ENCODE assay signal across 24 mouse cellular contexts in genomic region chr17:62676832-62677231, GRCm38 (mm10).
DNase-seq lines count a peak whose midpoint lies in the region; ATAC-seq and TF ChIP-seq lines count a peak whose summit lies in the region.
"Had no signal": no experiment of that assay in that cellular context is flagged by ENCODE, and none has a peak within 500 bp of the region (broad histone marks: within the 10 kb centered on the region; RNA-seq: fewer than 3 reads in every experiment).

No protein-coding gene starts in this region.

- peak; percentile 9 for TF ChIP-seq EP300 in stomach, postnatal 0 days (optimal IDR thresholded peaks at IDR 0.05)

- no peak overlapping the region for H3K4me3 ChIP-seq in heart, embryonic 10.5 days
- no peak overlapping the region for H3K4me3 ChIP-seq in midbrain, embryonic 11.5 days (ENCODE audit: low read depth, low read length)
- no peak overlapping the region for H3K4me3 ChIP-seq in midbrain, embryonic 13.5 days (replicated peaks)
- no peak overlapping the region for H3K4me3 ChIP-seq in stomach, postnatal 0 days (ENCODE audit: low read depth, low read length)
- H3K4me3 ChIP-seq: forebrain, embryonic 13.5 days; gastrocnemius, adult 2 months; hindbrain, embryonic 12.5 days had no signal

- no peak for TF ChIP-seq CTCF in stomach, postnatal 0 days (IDR thresholded peaks at IDR 0.05; ENCODE audit: low read depth)

- DNase-seq in heart, embryonic 10.5 days (ENCODE audit: low spot score): no peak
- no peak for DNase-seq in heart, postnatal 10 days
- DNase-seq in midbrain, embryonic 11.5 days (ENCODE audit: low spot score, missing footprints): peak; percentile 86
- DNase-seq in fat pad, adult 2 months (ENCODE audit: extremely low read depth, low read depth, low spot score): peak; percentile 88
- no peak for DNase-seq in stomach, postnatal 0 days (ENCODE audit: low spot score)
- DNase-seq in spleen, postnatal 14 days (ENCODE audit: low spot score in 2 of 2): no peak
- DNase-seq: adrenal gland, postnatal 14 days; cerebellum, adult 11-12 months; cerebellum, adult 9-10 months; cerebellum, postnatal 25 days; forebrain, postnatal 0 days; gastrocnemius, adult 2 months; gastrocnemius, postnatal 25 days; heart, adult 18-20 months; heart, postnatal 14 days had no signal

- H3K9ac ChIP-seq in midbrain, embryonic 11.5 days (ENCODE audit: low read length): no peak overlapping the region
- H3K9ac ChIP-seq in midbrain, embryonic 13.5 days (replicated peaks): no peak overlapping the region
- no peak overlapping the region for H3K9ac ChIP-seq in stomach, postnatal 0 days (ENCODE audit: low read length)
- H3K9ac ChIP-seq: forebrain, embryonic 13.5 days; forebrain, postnatal 0 days; hindbrain, embryonic 12.5 days had no signal

- H3K4me1 ChIP-seq in heart, embryonic 10.5 days: peaks cover 37% of the 10 kb centered on the region
- peaks cover 15% of the 10 kb centered on the region for H3K4me1 ChIP-seq in midbrain, embryonic 11.5 days (ENCODE audit: control insufficient read depth, insufficient read depth, low read length)
- H3K4me1 ChIP-seq in midbrain, embryonic 13.5 days (replicated peaks): peaks cover 19% of the 10 kb centered on the region; the same call in 1 of the 2 replicates
- no peaks in the 10 kb centered on the region for H3K4me1 ChIP-seq in stomach, postnatal 0 days (replicated peaks; ENCODE audit: control insufficient read depth, insufficient read depth)
- H3K4me1 ChIP-seq: forebrain, embryonic 13.5 days had no signal

- no peaks in the 10 kb centered on the region for H3K36me3 ChIP-seq in heart, embryonic 10.5 days
- no peaks in the 10 kb centered on the region for H3K36me3 ChIP-seq in midbrain, embryonic 11.5 days (ENCODE audit: control insufficient read depth, insufficient read depth, low read length)
- H3K36me3 ChIP-seq in midbrain, embryonic 13.5 days: no peaks in the 10 kb centered on the region
- H3K36me3 ChIP-seq in stomach, postnatal 0 days (ENCODE audit: control insufficient read depth, insufficient read depth, low read length): no peaks in the 10 kb centered on the region
- H3K36me3 ChIP-seq: hindbrain, embryonic 12.5 days had no signal

- ATAC-seq in midbrain, embryonic 11.5 days (ENCODE audit: low FRiP score): no peak
- ATAC-seq in midbrain, embryonic 13.5 days: no peak
- peak; percentile 54; the same call in 1 of the 2 replicates for ATAC-seq in stomach, postnatal 0 days (ENCODE audit: low FRiP score, low TSS enrichment)
- ATAC-seq: activated CD4-positive, CD25-positive, alpha-beta regulatory T cell, adult 4 months; forebrain, embryonic 13.5 days; forebrain, postnatal 0 days; hindbrain, embryonic 16.5 days; inflammation-experienced regulatory T-cells, adult 6 months; intestine, postnatal 0 days had no signal

- no peaks in the 10 kb centered on the region for H3K9me3 ChIP-seq in heart, embryonic 10.5 days
- H3K9me3 ChIP-seq in midbrain, embryonic 11.5 days (ENCODE audit: control insufficient read depth, low read length): no peaks in the 10 kb centered on the region
- no peaks in the 10 kb centered on the region for H3K9me3 ChIP-seq in midbrain, embryonic 13.5 days
- H3K9me3 ChIP-seq in stomach, postnatal 0 days (ENCODE audit: control insufficient read depth, low read length): no peaks in the 10 kb centered on the region
- H3K9me3 ChIP-seq: forebrain, embryonic 13.5 days; hindbrain, embryonic 12.5 days had no signal

- 56% methylated on average over 6 of the region's 6 CpGs for WGBS in heart, embryonic 10.5 days
- WGBS in midbrain, embryonic 11.5 days: 75% methylated on average over 6 of the region's 6 CpGs
- 78% methylated on average over 6 of the region's 6 CpGs for WGBS in midbrain, embryonic 13.5 days
- WGBS in stomach, postnatal 0 days: 44% methylated on average over 6 of the region's 6 CpGs

- 0 out of 2 replicates have a peak overlapping the region, but pooled peaks have one; percentile 29 for H3K27ac ChIP-seq in heart, embryonic 10.5 days
- no peak overlapping the region for H3K27ac ChIP-seq in midbrain, embryonic 11.5 days (ENCODE audit: low read depth, low read length)
- H3K27ac ChIP-seq in midbrain, embryonic 13.5 days: no peak overlapping the region
- H3K27ac ChIP-seq in stomach, postnatal 0 days (replicated peaks): no peak overlapping the region
- H3K27ac ChIP-seq: forebrain, embryonic 13.5 days; gastrocnemius, adult 2 months; hindbrain, embryonic 12.5 days had no signal

- intact Hi-C loops in heart, postnatal 10 days (cut with DNase I): no loop called here

- H3K4me2 ChIP-seq in midbrain, embryonic 11.5 days: no peak overlapping the region
- no peak overlapping the region for H3K4me2 ChIP-seq in midbrain, embryonic 13.5 days (replicated peaks)
- H3K4me2 ChIP-seq in stomach, postnatal 0 days (replicated peaks; ENCODE audit: low read depth): no peak overlapping the region
- H3K4me2 ChIP-seq: forebrain, embryonic 13.5 days; hindbrain, embryonic 12.5 days had no signal

- H3K27me3 ChIP-seq in heart, embryonic 10.5 days (ENCODE audit: insufficient read depth, poor library complexity, severe bottlenecking): no peaks in the 10 kb centered on the region
- H3K27me3 ChIP-seq in midbrain, embryonic 11.5 days (ENCODE audit: control insufficient read depth, insufficient read depth, low read length): no peaks in the 10 kb centered on the region
- H3K27me3 ChIP-seq in midbrain, embryonic 13.5 days: no peaks in the 10 kb centered on the region
- no peaks in the 10 kb centered on the region for H3K27me3 ChIP-seq in stomach, postnatal 0 days (ENCODE audit: control insufficient read depth, insufficient read depth, low read length)
- H3K27me3 ChIP-seq: CH12.LX; forebrain, embryonic 13.5 days; hindbrain, embryonic 12.5 days; Patski had no signal

Comparison
In these comparisons a context has a peak if more than half of its experiments do, and no peak if none do; other contexts are left out.
1. DNase-seq: peak in midbrain, embryonic 11.5 days (single experiment) and fat pad, adult 2 months (single experiment); none in heart, embryonic 10.5 days (single experiment), heart, postnatal 10 days (0 of 2), stomach, postnatal 0 days (single experiment) and spleen, postnatal 14 days (0 of 2).